Mouse (Mus musculus) spleen, postnatal 4 days (tissue): ENCODE results near the gene Gucy1a1.
"Not testable (repeated sequence)": the region's sequence is repeated elsewhere in the genome, so short reads cannot be mapped to it uniquely, and the experiment has no call there.

Source experiments
- DNase-seq, 2 experiments: peaks; one replicate each; pipeline ENCODE4 v3.0.0; 2022; ENCODE audit warnings: low spot score in 2 of 2

Gucy1a1 gene

DNA sequence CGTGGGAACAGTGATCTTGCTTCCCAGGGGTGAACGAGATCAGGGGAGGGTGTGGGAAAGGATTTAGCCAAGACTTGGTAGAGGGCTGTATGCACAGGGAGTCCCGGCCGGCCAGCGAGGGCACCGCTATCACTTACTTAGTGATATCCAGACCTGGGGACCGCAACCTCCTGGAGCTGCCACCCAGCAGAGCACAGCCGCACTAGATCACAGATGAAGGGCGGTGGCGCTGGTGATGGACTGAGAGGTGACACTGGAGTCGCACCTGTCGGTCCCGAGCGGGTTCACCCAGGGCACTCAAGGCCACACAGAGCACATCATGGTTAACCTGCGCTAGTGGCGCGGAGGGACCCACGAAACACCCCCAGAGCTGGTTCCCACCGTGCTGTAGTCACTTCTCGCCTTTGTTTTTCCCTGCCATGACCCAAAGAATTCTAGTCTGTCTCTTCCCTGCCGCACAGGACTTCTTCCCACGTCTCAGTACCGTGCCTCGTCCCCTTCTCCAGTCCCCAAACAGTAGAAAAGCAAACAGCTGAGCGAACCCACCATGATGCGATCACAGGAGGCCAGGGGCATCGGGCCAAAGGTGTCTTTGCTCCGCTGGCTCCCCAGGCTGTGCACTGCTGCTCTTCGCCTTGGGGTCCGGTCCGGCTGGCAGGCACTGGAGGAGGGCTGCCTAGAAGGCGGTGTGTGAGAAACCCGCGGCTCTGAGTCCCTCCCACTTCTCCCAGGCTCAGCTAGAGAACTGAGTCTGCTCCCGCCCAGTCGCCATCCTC lies at the start of gene Gucy1a1:
TSS of gene Gucy1a1 (minus strand) at position 664 of the 776 bp plus-strand sequence.
- peak; percentile 11 to 56 for DNase-seq

DNA sequence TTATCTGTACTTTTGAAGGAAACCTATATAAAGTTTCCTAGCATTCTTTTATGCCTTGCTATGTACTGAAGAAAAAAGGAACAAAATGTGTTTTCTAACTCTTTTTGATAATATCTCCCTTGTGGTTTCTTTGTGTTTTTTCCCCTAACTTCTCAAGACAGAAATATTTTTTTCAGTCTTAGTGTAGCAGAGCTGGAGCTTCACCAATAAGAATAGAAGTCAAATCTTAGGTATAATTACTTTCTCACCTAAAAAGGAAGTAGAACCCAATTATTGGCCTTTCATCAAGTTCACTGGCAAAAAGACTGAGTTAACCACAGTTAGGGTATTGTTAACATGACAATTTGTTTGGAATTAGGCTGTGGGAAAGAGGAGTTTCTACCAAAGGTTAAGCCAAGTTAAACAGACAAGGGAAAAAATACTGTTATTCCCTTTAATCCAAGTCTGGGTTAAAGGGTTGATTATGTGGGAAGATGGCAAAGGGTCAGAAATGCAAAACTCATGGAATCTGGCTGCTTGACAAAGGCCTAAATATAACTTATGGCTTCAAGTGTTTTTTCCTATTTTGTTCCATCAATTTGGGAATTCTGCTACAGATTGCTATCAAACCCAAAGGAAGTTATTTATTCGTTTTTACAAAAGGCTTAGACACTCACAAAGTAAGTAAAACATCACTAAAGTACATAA lies 46.1 kb upstream of the Gucy1a1 start:
- DNase-seq = no peak

- DNase-seq = no peak
These were observed 40.0 kb upstream of the Gucy1a1 start for GRCm38 (mm10) chr3:82185626-82186025.

DNA sequence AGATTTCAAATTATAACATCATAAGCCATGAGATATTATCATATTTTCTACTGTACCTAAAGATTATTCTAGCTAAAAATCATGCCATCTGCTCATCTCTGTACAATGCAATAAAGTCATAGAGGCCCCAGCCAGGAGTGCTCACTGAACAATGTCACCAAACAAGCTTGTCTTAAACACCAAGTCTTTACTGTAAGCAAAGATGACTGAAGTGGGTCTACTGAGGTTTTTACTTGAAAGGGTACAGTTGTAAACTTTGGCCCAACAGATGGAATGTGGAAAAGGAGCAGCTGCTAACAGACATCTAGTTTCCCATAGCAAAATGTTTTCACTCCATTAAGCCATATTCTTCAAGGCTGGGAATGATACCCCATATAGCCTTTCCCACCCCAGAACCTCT lies 35.9 kb upstream of the Gucy1a1 start:
- DNase-seq = no peak

GRCm38 (mm10) chr3:82180253-82180652 lies 34.7 kb upstream of the Gucy1a1 start:
- DNase-seq = no peak

DNA sequence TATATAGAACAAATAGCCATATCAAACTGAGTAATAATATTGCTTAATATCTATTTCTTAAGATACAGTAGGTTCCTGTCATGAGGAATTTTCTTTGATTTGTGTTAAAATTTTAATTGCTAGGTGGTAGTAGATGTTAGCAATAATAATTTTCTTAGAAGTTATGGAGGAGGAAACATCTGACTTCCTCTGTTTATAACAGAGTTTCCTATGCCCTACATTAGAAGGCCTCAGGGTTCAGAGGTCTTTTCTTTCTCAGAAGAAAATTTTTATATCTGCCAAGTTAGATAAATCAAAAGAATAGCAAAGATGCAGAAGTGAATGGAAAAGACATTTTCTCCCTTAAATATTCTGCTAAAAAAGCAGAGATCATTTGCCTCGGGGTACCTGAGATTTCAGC lies 29.9 kb upstream of the Gucy1a1 start:
- DNase-seq = no peak

GRCm38 (mm10) chr3:82167064-82167463 lies 21.5 kb upstream of the Gucy1a1 start:
- DNase-seq = no peak

DNA sequence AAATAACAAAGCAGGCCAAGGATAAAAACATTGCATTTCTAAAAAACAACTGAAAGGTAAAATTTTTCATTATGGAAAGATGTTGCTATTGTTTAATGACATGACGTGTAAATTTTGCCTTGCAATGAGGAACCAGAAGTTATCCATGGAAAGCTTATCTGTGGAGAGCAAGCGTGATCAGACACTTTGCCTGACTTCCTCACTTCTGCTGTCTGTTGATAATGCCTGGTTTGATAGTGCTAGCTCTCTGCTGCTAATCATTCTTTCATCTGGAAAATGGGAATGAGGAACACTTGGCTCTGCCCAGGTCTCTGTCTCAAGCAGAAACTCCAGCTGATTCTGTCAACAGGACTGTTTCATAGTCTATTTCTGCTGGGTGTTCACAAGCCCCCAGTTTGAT lies 20.3 kb upstream of the Gucy1a1 start:
- no peak for DNase-seq

DNA sequence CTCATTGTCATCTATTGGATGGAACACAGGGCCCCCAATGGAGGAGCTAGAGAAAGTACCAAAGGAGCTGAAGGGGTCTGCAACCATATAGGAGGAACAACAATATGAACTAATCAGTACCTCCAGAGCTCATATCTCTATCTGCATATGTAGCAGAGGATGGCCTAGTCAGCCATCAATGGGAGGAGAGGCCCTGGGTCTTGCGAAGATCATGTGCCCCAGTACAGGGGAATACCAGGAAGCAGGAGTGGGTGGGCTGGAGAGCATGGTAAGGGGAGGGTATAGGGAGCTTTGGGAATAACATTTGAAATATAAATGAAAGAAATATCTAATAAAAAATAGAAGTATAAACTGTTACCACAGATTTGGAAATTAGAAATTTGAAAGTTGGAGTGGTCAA lies 17.4 kb upstream of the Gucy1a1 start:
- DNase-seq = not testable (repeated sequence)

DNA sequence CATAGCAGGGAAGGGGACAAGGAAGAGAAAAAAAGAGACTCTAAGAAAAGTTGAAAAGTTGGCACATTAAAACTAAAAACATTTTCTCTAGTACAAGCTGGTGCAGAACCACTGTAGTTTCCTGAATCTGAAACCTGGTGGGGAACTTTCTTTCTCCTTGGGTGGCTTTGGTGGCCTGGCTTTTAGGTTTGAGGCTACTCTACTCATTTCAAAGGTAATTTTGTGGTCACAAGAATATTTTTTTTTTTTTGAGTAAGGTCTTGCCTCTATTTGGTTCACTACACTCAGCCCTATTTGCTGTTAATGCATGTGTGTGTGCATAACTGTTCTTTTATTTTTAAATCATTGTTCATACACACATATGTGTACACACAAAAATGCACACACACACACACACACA lies 389 bp upstream of the Gucy1a1 start:
- no peak for DNase-seq

- DNase-seq = no peak
These were observed 864 bp downstream of the Gucy1a1 start for GRCm38 (mm10) chr3:82144725-82145125.

- no peak for DNase-seq
These were observed 4.8 kb downstream of the Gucy1a1 start for GRCm38 (mm10) chr3:82140781-82141180.

DNA sequence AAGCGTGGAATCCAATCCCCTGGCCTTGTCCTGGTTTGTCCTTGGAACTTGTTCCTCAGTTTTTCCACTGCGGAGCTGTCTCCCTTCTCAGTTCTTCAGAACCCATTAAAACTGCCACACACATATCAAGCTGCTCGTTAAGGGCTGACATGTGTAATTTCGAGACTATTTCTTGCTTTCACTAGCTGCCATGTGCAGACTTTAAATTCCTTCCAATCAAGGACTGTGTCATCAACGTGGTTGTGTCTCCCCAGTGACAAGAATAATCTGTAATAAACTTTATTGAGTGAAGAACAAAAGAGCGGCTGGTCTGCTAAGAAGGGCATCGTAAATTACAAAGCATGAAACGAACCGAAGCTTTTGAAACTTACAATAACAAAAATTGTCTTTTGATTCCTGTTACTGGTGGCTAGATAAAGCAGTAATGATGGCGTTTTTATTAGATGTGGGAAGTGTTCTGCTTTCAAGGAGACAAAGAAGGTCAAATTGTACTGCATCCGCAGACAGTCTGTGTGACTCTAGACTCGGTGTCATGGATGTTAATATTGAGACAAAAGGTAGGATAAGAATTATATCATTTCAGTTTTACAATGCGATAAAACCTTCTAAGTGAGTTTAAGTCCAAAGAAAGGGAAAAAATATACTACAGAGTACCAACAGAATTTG lies 7.5 kb downstream of the Gucy1a1 start:
- no peak for DNase-seq

DNA sequence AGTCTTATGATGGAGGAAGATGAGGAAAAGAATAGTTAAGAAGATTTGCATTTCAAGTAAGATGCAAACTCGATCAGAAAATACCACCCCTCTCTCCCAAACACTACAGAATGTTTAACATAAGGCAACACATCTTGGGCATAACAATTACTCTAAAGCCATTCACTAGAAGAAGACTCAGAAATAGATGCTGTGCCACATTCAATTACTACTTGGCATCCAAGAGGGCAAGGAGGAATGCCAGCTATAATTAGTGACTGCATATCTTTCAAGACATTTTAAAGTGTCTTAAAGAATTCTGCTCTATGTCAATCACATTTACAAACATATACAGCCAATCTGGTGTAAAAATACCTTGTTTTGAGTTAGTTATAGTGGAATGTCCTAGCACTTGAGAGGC lies 10.1 kb downstream of the Gucy1a1 start:
- DNase-seq = no peak

DNA sequence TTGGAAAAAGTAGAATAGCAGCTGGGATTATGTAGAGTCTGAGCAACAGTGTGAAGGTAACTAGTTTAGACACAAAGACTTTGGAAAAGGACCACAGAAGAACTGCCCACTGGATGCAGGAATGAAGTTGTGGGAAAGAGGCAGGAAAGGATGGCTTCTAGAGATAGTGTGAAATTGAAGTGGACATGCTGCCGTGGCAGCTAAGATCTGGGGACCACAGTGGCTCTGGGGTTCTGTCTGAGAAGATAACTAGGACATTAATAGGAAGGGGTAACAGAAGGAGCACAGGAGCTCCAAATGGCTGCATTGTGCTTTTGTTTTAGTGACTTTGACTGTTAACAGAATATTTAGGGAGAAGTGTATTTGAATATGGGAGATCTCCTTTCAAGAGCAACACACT lies 16.3 kb downstream of the Gucy1a1 start:
- no peak for DNase-seq

DNA sequence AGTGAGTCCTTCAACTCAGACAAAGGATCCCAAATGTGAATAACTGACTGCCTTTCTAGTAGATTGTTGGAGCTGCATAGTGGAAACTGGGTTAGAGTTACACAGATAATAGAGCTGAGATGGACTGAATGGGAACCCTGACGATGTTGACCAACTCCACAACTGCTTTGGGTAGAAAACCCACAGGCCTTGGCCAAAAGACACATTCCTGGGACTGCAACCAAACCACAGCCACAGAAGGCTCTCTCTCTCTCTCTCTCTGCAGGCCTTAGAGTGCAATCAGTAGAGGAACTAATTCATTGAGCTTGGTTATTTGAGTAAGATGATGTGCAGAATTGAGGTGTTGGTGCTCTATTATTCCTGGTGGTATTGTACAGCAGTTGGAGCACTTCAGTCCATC lies 21.0 kb downstream of the Gucy1a1 start:
- DNase-seq = no peak

DNA sequence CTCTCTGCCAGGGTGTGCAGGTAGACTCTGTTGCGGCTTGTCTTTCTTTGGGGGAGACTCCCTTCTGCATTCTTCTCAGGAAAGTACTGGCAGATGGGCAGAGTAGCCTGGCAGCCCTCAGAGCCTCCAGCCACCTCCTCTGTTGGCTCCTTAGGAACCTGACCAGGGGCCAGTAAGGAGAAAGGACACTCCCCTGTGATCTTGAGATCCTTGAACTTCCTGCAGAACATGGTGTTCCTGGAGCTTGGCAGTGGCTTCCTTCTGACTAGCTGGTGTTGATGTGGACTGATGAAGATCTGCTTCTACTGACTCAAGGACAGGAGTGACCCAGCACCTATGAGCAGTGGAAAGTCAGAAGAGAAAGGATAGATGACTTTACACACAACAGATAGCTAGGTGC lies 26.7 kb downstream of the Gucy1a1 start:
- no peak for DNase-seq

- no peak for DNase-seq
These were observed 33.1 kb downstream of the Gucy1a1 start for GRCm38 (mm10) chr3:82112439-82112838.

- DNase-seq = no peak
These were observed 33.6 kb downstream of the Gucy1a1 start for GRCm38 (mm10) chr3:82111986-82112385.

DNA sequence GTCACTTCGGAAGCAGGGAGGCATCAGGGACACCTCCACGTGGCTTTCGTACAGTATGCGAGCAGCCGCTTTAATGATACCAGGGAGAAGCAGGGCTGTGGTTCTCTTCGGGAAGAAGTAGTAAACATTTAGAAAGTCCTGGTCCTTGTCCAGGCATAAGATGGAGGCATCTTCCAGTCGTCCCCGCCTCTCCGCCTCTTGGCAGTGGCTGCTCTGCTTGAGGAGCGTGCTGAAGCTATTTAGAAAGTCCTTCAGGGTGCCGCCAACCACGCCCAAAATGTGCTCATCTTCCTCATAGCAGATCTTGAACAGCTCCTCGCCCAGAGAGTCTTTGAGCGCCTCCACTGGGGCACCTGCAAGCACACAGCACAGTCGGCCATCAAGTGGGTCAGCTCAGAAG lies 36.6 kb downstream of the Gucy1a1 start:
- no peak for DNase-seq

DNA sequence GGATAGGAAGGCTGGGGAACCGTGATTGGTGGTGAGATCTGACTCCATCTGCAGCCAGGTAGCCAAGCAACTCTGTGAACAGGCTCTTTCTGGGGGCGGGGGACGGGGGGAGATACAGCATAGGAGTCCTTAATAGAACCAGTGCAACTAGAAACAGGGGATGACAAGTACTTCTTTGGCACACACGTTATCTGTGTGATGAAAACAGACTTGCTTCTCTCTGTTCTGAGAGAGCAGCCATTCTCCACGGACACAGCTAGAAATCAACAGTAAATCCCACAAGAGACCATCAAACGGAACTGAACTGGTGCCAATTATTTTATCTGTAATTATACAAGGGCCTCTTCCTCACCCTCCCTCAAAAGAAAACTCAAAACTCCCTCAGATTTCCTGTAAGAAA lies 41.4 kb downstream of the Gucy1a1 start:
- no peak for DNase-seq

- DNase-seq = no peak
These were observed 46.5 kb downstream of the Gucy1a1 start for GRCm38 (mm10) chr3:82099127-82099526.

DNA sequence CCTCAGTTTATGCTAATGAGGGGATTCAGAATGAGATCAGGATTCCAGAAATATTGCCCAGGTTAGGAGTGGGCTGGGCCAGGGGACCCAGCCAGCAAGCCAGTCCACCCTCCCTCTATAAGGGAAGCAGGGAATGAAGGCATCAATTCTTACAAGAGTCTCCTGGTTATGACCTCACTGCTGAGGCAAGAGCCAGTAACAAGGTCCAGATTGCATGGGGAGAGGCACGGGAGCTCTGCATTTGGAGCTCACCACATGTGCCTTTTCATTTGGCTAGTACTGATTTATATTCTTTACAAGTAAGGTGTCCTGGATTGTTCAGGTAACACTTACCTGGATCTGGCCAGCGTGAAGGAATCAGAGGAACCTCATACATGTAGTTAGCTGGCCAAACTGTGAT lies 48.8 kb downstream of the Gucy1a1 start:
- no peak for DNase-seq
